Mouse (Mus musculus) embryo, embryonic 10.5 days (tissue): ENCODE data around the gene Ppp4r4.
A peak's percentile ranks its signal among the peaks of the same experiment; 100 is the strongest.
"Not testable (repeated sequence)": the region's sequence is repeated elsewhere in the genome, so short reads cannot be mapped to it uniquely, and the experiment has no call there.

Source experiments
- DNase-seq: peaks from one replicate; pipeline ENCODE4 v3.0.0-alpha.2; 2015; ENCODE audit warnings: low spot score

Ppp4r4 gene

GRCm38 (mm10) chr12:103532020-103532648, at the start of gene Ppp4r4:
TSS of gene Ppp4r4 (plus strand) at chr12:103532283.
- DNase-seq, result peak; percentile 96

DNA sequence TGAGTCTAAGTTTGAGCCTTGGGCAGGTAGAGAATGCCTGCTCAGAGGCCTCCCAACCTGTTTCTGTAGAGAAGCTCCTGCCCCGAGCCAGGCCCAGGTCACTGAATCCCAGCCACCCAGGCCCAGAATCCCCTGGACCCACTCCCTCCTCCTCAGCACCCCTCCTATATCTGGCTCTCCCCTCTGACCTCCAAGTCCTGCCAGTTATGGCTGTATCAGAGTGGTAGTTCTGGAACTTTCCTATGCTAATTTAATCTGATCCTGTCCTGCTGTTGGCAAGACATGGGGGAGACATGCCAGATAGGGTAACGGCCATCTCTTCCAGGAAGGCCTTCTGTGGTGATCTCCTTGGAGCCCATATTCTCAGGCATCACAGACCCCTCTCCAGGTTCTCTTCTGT, 49.3 kb upstream of the Ppp4r4 start:
- no peak for DNase-seq

GRCm38 (mm10) chr12:103484200-103484972, 47.7 kb upstream of the Ppp4r4 start:
- DNase-seq, result not testable (repeated sequence)

DNA sequence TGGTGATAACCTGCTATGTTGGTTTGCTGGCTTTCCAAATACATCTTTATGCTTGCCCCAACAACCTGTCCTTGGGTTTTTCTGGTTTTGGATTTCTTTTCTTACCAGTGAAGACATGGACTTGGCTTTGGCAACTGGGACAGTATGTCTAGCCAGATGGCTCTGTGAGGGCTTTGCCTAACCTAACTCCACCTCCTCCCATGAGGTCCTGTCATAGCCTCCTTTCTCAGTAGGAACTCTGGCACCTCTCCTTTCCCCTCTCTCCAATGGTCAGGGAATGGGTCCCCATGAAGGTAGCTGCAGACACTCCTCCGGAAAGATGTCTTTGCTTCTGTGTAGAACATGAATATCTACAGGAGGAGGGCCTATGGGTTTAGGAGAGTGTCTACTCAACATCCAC, 45.4 kb upstream of the Ppp4r4 start:
- DNase-seq, result no peak

- DNase-seq, result no peak
These were observed 44.8 kb upstream of the Ppp4r4 start for GRCm38 (mm10) chr12:103487276-103487675.

GRCm38 (mm10) chr12:103487750-103488149, 44.3 kb upstream of the Ppp4r4 start:
- no peak for DNase-seq

DNA sequence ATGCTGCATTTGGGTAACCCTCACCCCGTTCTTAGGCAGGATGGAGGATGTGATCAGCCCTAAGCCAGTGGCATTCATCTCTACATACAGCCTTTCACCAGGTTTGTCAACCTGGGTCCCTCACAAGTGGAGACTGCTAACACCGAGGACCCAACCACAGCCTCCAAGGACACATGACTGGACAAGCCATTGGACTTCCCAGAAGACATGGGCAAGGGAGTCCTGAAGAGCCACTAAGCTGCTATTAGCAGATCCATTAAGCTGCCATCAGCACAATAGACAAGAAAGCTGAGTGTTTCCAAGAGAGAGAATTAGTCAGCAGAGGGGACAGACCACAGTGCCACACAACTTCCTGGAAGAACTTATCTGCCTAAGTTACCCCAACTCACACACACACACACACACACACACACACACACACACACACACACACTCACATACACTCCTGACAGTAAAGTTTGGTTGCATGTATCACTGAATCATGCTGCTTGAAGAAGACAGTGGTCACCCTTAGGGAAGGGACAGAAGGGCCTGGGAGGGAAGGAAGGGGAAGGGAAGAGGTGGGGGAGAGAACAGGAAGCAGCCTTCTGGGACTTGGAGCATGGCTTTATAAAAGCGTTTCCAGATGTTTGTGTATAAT, 40.9 kb upstream of the Ppp4r4 start:
- no peak for DNase-seq

- DNase-seq, result peak; percentile 85
These were observed 39.3 kb upstream of the Ppp4r4 start for GRCm38 (mm10) chr12:103492767-103493166.

- peak; percentile 49 for DNase-seq
These were observed 37.6 kb upstream of the Ppp4r4 start for GRCm38 (mm10) chr12:103494486-103494885.

- no peak for DNase-seq
These were observed 33.3 kb upstream of the Ppp4r4 start for GRCm38 (mm10) chr12:103498768-103499167.

GRCm38 (mm10) chr12:103499261-103499660, 32.8 kb upstream of the Ppp4r4 start:
- DNase-seq, result no peak

GRCm38 (mm10) chr12:103503300-103503699, 28.8 kb upstream of the Ppp4r4 start:
- DNase-seq, result no peak

- no peak for DNase-seq
These were observed 27.7 kb upstream of the Ppp4r4 start for GRCm38 (mm10) chr12:103504402-103504801.

- no peak for DNase-seq
These were observed 23.7 kb upstream of the Ppp4r4 start for GRCm38 (mm10) chr12:103508346-103508745.

GRCm38 (mm10) chr12:103509893-103510292, 22.2 kb upstream of the Ppp4r4 start:
- no peak for DNase-seq

- DNase-seq, result no peak
These were observed 20.5 kb upstream of the Ppp4r4 start for GRCm38 (mm10) chr12:103511586-103511985.

DNA sequence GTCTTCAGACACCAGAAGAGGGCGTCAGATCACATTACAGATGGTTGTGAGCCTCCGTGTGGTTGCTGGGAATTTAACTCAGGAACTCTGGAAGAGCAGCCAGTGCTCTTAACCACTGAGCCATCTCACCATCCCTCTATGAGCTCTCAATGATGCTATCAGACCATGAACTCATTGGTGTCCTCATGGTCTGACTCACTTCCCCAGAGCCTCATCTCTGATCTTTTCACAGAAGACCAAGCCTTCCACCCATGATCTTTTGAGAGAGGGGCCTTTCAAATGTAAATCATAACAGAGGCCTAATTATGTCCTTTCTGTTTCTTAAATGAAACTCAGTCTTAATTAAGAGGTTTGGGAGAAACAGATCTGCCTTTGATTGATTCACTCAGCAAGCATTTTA, 19.0 kb upstream of the Ppp4r4 start:
- DNase-seq, result no peak

DNA sequence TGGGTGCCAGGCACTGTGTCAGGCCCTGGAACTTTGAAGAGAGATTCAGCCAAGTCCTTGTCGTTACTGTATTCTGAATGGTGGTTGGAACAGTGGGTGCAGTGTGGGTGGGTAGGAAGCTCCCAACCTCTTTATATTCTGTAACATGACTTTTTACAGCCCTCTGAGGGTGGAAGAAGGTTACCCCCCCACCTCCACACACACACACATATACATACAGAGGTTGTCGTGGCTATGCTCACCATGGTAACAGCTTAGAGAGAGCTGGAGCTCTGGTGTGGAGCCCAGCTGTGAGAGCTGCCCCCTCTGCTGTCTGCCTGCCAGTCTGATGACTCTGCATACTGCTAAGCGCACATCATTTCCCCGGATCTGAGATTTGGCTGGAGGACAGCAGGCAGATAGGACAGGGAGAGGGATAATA, 18.6 kb upstream of the Ppp4r4 start:
- peak; percentile 12 for DNase-seq

- DNase-seq, result no peak
These were observed 17.7 kb upstream of the Ppp4r4 start for GRCm38 (mm10) chr12:103514354-103514753.

DNA sequence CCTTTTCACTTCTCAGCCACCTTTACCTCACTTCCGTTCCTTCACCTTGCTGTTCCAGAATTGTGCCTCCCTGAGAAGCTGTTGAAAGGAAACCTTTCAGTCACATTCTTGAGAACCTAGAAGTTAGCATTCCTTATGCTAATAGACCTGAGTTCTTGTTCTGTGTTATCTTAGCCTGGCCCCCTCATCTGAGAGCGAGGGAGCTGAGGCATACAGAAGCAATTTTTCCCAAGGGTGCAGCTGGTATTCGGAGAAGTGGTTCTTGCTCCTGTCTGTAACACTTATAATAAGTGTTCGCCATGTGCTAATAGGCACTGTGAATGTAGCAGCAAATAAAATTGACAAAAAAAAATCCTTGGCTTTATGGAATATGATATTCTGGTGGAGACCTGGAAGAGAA, 16.4 kb upstream of the Ppp4r4 start:
- DNase-seq, result no peak

GRCm38 (mm10) chr12:103518640-103519039, 13.4 kb upstream of the Ppp4r4 start:
- no peak for DNase-seq

DNA sequence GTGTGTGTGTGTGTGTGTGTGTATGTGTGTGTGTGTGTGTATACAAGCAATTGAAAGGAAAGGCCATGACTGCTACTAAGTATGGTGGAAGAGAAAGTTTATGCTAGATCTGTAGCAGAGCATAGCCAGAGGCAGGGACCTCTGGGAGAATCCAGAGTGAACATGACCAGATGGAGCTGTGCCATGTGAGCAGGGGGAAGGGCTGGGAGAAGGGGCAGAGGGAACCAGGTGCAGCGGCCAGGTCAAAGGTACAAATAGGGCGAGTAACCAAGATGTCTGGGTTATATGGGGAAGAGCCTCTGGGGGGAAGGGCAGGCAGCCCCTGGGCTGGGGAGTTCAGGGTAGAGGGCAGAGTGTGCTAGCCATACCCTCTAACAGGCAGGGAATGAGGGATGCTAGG, 1.5 kb upstream of the Ppp4r4 start:
- DNase-seq, result no peak
